Mouse (Mus musculus) kidney, adult 2 months (tissue): Measurements from ENCODE around the gene Tfpi.

Experiments used
- CTCF ChIP-seq: fragments of 200-500 bp; conservative IDR thresholded peaks from 2 replicates; pipeline ENCODE4 v1.5.1; 2011; ENCODE audit warnings: low read depth, mild to moderate bottlenecking, control low read depth, low read length, moderate library complexity, mixed read lengths; ENCODE audit not compliant: insufficient read depth, insufficient read length
- POLR2A ChIP-seq: fragments of 200-500 bp; IDR thresholded peaks from one replicate; pipeline ENCODE4 v1.6.1; 2011; ENCODE audit warnings: low read depth, low read length, control low read depth

GRCm38 (mm10) chr2:84513281-84513680 is 36.7 kb upstream of the Tfpi start:
- TF ChIP-seq CTCF, result no peak
- no peak for TF ChIP-seq POLR2A
